Mouse (Mus musculus) hindbrain, embryonic 15.5 days (tissue): ENCODE results near the gene Gm26965. TPM values are rescaled to one million over a fixed set of nuclear protein-coding genes. Genes with fewer than 3 reads are reported as not detected.

Experiments used
- ATAC-seq: fragments of 200-750 bp; cut with Nextera tagmentation; 2 replicates; pipeline ENCODE4 v1.8.0; 2017; ENCODE audit warnings: low read depth, moderate number of reproducible peaks, moderate TSS enrichment; ENCODE audit not compliant: low FRiP score
- H3K27ac ChIP-seq: fragments of 300-500 bp; sonication (generic); replicated peaks from 2 replicates; pipeline ENCODE4 v1.5.1; 2015; ENCODE audit warnings: mild to moderate bottlenecking, inconsistent platforms
- H3K27me3 ChIP-seq: fragments of 300-500 bp; sonication (generic); 2 replicates; pipeline ENCODE4 v1.6.1; 2015; ENCODE audit warnings: control low read depth, inconsistent platforms
- H3K36me3 ChIP-seq: fragments of 300-500 bp; sonication (generic); 2 replicates; pipeline ENCODE4 v1.6.1; 2015; ENCODE audit warnings: control low read depth, inconsistent platforms
- H3K4me1 ChIP-seq: fragments of 300-500 bp; sonication (generic); replicated peaks from 2 replicates; pipeline ENCODE4 v1.6.1; 2015; ENCODE audit warnings: control low read depth, inconsistent platforms
- H3K4me2 ChIP-seq: fragments of 300-500 bp; sonication (generic); 2 replicates; pipeline ENCODE4 v1.6.1; 2015; ENCODE audit warnings: moderate library complexity, mild to moderate bottlenecking, inconsistent platforms
- H3K4me3 ChIP-seq: fragments of 300-500 bp; sonication (generic); 2 replicates; pipeline ENCODE4 v1.5.1; 2015; ENCODE audit warnings: mild to moderate bottlenecking, inconsistent platforms
- H3K9ac ChIP-seq: fragments of 300-500 bp; sonication (generic); 2 replicates; pipeline ENCODE4 v1.6.1; 2015; ENCODE audit warnings: inconsistent platforms
- H3K9me3 ChIP-seq: fragments of 300-500 bp; sonication (generic); 2 replicates; pipeline ENCODE4 v1.6.1; 2016; ENCODE audit warnings: control low read depth, inconsistent platforms
- WGBS: fragments of 180-500 bp; shearing (Covaris S2); methylation state at CpG from one replicate; pipeline ENCODE4 v1.1.7; 2015; 5-methylcytosine and 5-hydroxymethylcytosine counted together
- polyA plus RNA-seq: library from polyadenylated mRNA; unstranded; fragments of >200 nt; fragmentation: Nextera tagmentation; extraction: Ambion mirVana; gene quantifications from 2 replicates; pipeline ENCODE4 v1.2.1, GENCODE M21; 2015

The Gm26965 gene
- not detected in 2 replicates for polyA plus RNA-seq

DNA sequence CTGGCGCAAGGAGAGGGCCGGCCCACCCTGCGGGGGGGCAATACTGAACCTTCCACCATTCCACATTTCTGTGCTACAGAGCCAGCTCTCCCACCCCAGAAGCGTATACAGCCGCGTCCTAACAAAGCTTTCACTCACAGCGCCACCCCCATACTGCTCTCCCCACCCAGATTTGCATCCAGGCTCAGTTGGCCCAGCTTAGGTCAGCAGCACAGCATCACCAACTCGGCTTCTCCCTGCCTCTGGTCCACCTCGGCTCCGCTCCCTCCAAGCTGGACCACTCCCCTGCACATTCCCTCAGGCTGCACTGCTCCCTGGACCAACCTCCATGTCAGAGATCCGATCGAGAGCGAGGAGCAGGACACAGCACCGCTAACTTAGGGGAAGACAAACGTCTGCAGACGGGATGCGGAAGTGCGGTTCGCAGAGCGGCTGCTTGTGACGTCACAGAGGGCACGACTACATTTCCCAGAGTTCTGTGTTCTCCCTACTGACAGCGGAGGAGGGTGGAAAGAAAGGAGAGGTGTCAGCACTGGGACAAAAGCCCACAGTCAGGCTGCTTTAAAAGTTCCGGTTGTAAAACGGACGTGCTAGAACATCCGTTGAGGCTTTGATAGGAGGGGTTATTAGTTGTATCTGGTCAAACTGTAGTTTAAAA is at the start of gene Gm26965, which contains the start of gene Zfp87:
TSS of gene Gm26965 (minus strand) at position 399 of the 658 bp plus-strand sequence.
TSS of gene Zfp87 (minus strand) at position 425 of the 658 bp plus-strand sequence.
- Histone ChIP-seq H3K36me3 (peaks cover 6% of the 10 kb centered on the region), H3K27ac (peak within 1 kb of the TSS; percentile 79), H3K27me3 (no peaks in the 10 kb centered on the region), H3K4me1 (peaks cover 23% of the 10 kb centered on the region), H3K4me2 (peak within 1 kb of the TSS; percentile 95), H3K4me3 (peak within 1 kb of the TSS; percentile 63), H3K9me3 (no peaks in the 10 kb centered on the region), H3K9ac (peak within 1 kb of the TSS; percentile 62)
- WGBS: under 1% methylated on average over 27 of the region's 27 CpGs
- ATAC-seq: peak; percentile 99

DNA sequence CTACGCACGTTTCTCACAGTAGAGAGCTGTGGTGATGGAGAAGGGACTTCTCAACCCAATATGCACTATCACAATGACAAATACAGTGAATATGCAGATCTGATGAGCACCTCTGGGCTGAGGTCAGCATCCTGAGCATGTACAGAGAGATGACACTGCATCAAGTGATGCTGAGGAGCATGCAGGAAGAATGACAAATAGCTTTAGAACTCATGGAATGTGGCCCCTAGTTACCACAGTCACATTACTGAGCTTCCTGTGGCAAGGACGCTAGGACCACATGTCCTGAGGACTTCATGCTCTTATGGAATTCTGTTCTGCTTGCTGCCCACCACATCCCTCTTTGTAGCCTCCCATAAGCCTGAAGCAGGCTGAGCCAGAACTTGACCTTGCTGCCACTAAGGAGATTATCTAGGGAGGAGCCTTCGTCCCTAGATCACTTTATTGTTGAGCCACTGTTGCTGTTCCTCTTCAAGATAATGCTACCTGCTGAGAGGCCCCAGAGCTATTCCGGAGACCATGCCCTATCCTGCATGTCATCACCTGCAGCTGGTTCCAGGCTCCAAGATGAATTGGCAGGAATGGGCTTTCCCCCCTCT is 46.7 kb upstream of the Gm26965 start:
- Histone ChIP-seq H3K9me3 (no peaks in the 10 kb centered on the region), H3K4me1 (no peaks in the 10 kb centered on the region), H3K27ac (no peak overlapping the region), H3K9ac (no peak overlapping the region), H3K4me3 (no peak overlapping the region), H3K4me2 (no peak overlapping the region), H3K27me3 (no peaks in the 10 kb centered on the region), H3K36me3 (no peaks in the 10 kb centered on the region)
- no peak for ATAC-seq
- 79% methylated on average over 5 of the region's 5 CpGs for WGBS

DNA sequence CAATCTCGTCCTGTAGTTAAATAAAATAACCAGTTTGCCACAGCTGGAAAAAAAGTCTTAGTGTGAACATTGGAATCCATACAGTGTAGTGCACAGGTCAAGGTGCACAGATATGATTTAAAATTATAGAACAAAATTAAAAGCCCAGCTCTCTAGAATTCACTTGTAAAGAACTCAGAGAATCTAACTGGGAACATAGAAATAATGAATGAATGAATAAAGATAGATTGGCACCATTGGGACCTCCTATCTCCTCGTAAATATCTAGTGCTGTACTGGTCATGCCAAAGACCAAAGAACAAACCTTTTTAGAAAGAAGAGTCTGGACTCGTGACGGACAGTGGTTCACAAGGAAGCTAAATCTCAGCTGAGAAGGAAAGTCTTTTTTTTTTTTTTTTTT is 27.8 kb upstream of the Gm26965 start, which contains the start of gene Zfp748:
TSS of gene Zfp748 (minus strand) at position 101 of the 400 bp plus-strand sequence.
- H3K27me3 ChIP-seq: no peaks in the 10 kb centered on the region
- peak within 1 kb of the TSS; percentile 81 for H3K27ac ChIP-seq
- no peak for ATAC-seq
- H3K9me3 ChIP-seq: no peaks in the 10 kb centered on the region
- H3K4me3 ChIP-seq: peak within 1 kb of the TSS; percentile 69
- H3K9ac ChIP-seq: peak within 1 kb of the TSS; percentile 65
- peak within 1 kb of the TSS; percentile 64 for H3K4me2 ChIP-seq
- H3K36me3 ChIP-seq: no peaks in the 10 kb centered on the region
- WGBS: 78% methylated on average over 4 of the region's 4 CpGs
- peaks cover 19% of the 10 kb centered on the region for H3K4me1 ChIP-seq

DNA sequence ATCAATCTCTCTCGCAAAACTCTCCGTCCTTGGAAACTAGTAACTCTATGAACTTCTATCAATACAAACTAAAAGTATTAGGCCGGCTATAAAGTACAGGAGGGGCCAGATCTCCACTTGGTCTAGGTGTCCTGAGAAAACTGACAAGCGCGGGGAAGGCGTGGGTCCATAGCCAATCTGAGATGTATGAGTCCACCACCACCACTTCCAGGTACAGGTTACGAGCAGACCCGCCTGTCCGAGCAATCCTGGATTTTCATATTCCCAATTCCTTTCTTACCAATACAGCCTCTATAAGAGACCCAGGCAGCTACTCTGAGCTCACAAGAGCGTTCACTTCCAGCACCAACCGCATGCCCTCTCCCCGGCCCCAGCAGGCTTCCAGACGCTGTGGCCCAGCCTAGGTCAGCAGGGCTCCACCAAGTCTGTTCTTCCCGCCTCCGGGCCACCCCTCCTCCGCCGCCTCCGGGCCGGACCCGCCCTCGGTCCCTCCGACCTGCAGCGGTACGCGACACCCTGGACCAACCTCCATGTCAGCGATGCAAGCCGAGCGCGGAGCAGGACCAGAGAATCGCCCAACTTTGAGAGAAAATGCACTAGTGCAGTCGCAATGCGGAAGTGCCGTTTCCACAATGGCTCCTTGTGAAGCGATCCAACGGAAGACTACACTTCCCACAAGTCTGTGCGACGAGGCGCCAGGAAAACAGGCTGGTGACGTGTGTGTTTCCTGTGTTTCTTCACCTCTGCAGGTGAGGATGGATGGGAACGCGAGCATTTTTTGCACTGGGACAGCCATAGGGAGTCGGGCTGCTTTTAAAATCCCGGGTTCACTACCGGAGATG is 26.8 kb upstream of the Gm26965 start:
- H3K27ac ChIP-seq: peak overlapping the region; percentile 81
- peak overlapping the region; percentile 64 for H3K4me2 ChIP-seq
- peak overlapping the region; percentile 65 for H3K9ac ChIP-seq
- no peaks in the 10 kb centered on the region for H3K27me3 ChIP-seq
- 1% methylated on average over 44 of the region's 44 CpGs for WGBS
- peak; percentile 99 for ATAC-seq
- H3K4me3 ChIP-seq: peak overlapping the region; percentile 69
- H3K4me1 ChIP-seq: peaks cover 19% of the 10 kb centered on the region
- H3K36me3 ChIP-seq: no peaks in the 10 kb centered on the region
- no peaks in the 10 kb centered on the region for H3K9me3 ChIP-seq

DNA sequence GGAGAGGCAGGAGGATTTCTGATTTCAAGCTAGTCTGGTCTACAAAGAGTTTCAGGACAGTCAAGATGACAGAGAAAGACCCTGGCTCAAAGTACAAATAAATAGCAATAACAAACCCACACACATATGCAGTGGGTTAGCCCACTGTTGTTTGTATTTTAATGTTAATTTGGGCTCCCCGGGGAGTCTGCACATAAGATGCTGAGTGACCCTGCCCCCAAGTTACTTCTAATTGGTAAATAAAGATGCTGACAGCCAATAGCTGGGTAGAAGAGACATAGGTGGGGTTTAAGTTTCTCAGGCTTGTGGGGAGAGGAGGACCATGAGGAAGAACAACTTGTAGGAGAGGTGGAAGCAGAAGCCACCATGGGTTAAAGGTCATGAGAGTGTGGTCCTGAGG is 20.0 kb upstream of the Gm26965 start:
- H3K27me3 ChIP-seq: no peaks in the 10 kb centered on the region
- ATAC-seq: no peak
- 92% methylated on average over 1 of the region's 1 CpGs for WGBS
- no peak overlapping the region for H3K4me3 ChIP-seq
- H3K4me2 ChIP-seq: no peak overlapping the region
- H3K9ac ChIP-seq: no peak overlapping the region
- peaks cover 4% of the 10 kb centered on the region for H3K9me3 ChIP-seq
- no peak overlapping the region for H3K27ac ChIP-seq
- peaks cover 40% of the 10 kb centered on the region for H3K36me3 ChIP-seq
- H3K4me1 ChIP-seq: peaks cover 6% of the 10 kb centered on the region; the same call in 1 of the 2 replicates

DNA sequence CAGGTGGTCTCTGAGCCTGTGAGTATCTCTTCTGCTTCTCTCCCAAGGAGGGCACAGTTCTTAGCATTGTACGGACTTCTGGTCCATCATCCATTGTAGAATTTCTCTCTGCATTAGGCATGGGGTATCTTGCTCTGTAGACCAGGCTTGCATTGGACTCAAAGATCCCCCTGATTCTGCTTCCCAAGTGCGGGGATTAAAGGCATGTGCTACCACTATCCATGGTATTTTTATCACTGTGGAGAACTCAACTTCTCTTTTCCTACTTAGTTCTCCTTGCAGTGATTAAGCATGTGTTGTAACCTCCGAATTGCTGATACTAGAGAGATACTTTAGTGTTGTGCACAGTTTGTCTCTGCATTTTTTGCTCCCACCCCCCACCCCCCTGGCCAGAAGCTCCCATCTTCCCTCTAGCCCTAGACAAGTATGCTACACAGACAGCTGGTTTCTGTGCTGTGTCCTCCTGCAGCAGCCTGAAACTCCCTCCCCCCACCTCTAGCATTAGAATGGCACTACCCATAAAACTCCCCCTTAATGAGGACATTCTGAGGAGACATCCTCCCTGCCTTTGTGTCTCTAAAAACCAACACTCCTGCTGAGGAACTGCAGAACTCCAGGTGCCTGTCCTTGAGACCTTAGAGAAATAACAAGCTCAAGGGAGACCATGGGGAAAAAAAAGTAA is 1.2 kb upstream of the Gm26965 start:
- WGBS: 85% methylated on average over 3 of the region's 3 CpGs
- no peak for ATAC-seq
- Histone ChIP-seq H3K4me2 (0 out of 2 replicates have a peak overlapping the region, but pooled peaks have one; percentile 95), H3K36me3 (no peaks in the 10 kb centered on the region), H3K9me3 (no peaks in the 10 kb centered on the region), H3K4me3 (no peak overlapping the region), H3K27me3 (no peaks in the 10 kb centered on the region), H3K27ac (no peak overlapping the region), H3K9ac (no peak overlapping the region), H3K4me1 (peaks cover 23% of the 10 kb centered on the region)

DNA sequence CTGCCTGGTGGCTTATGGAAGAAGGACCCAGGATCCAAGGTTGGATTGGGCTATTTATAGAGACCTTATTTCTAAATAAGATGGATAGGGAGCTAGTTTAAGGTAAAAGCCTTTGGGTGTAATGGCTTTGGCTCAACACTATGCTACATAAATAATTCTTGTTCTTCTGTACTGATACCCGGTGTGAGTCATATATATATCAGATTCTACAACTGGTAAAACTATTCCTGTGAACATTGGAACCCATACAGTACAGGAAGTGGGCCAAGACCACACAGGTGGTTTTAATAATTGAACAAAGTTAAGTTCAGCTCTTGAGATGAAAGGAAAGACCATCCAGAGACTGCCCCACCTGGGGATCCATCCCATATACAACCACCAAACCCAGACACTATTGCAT is 25.0 kb downstream of the Gm26965 start:
- H3K4me2 ChIP-seq: peak overlapping the region; percentile 84
- 93% methylated on average over 1 of the region's 1 CpGs for WGBS

DNA sequence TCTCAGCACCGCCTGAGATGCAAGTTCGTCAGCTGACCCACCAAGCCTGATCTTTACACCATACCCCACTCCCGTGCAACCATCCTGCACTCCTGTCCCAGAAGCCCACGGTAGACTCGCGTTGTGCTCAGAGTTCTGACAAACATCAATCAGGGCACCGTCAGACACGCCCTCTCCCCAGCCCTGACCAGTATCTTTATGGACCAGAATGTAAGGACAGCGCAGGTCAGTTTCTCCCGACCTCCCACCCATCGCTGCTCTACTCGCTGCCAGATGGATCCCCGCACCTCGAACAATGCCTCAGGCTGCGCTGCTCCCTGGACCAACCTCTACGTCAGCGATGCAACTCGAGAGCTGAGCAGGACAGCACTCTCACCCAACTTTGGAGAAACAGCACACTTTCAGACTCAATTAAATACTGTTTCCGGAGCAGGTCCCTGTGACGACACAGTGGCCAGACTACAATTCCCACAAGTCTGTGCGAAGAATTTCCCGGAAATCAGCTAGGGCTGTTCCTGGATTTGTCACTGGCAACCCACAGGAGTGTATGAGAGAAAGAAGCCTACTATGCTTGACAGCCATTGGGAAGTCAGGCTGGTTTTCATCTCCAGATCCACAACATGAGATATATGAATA is 25.7 kb downstream of the Gm26965 start, which contains the start of gene Zfp58:
TSS of gene Zfp58 (minus strand) at position 472 of the 636 bp plus-strand sequence.
- Histone ChIP-seq H3K4me2 (peak within 1 kb of the TSS; percentile 84), H3K4me3 (peak within 1 kb of the TSS; percentile 77), H3K27ac (peak within 1 kb of the TSS; percentile 54), H3K27me3 (no peaks in the 10 kb centered on the region), H3K9ac (peak within 1 kb of the TSS; percentile 58), H3K36me3 (peaks cover 13% of the 10 kb centered on the region), H3K9me3 (no peaks in the 10 kb centered on the region), H3K4me1 (peaks cover 10% of the 10 kb centered on the region)
- 1% methylated on average over 22 of the region's 22 CpGs for WGBS
- peak; percentile 97 for ATAC-seq

More for the DNA sequence above, 25.0 kb downstream of the Gm26965 start:
- H3K9ac ChIP-seq: no peak overlapping the region
- H3K36me3 ChIP-seq: peaks cover 7% of the 10 kb centered on the region
- H3K9me3 ChIP-seq: no peaks in the 10 kb centered on the region
- H3K4me1 ChIP-seq: peaks cover 10% of the 10 kb centered on the region
- ATAC-seq: peak; percentile 29
- no peak overlapping the region for H3K27ac ChIP-seq
- no peaks in the 10 kb centered on the region for H3K27me3 ChIP-seq
- H3K4me3 ChIP-seq: peak overlapping the region; percentile 77; the same call in 1 of the 2 replicates

DNA sequence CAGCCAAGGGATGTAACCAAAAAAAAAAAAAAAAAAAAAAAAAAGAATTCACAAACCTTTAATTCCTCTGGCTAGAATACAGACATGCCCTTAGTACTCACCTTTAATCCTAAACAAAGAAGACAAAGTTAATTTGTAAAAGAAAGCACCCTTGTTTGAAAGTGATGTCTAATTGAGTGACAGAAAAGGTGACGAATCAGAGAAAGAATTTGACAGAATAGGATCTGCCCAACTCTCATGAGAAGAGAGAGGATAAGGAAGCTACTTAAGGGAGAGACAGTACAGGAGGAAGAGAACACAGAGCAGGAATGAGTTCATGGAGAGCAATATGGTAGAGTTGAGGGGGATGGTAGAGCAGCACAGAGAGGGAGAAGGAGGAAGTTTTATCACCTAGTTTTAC is 30.3 kb downstream of the Gm26965 start:
- H3K9ac ChIP-seq: no peak overlapping the region
- H3K36me3 ChIP-seq: peaks cover 56% of the 10 kb centered on the region
- 97% methylated on average over 1 of the region's 1 CpGs for WGBS
- H3K4me2 ChIP-seq: no peak overlapping the region
- peaks cover 10% of the 10 kb centered on the region for H3K4me1 ChIP-seq
- peaks cover 16% of the 10 kb centered on the region for H3K9me3 ChIP-seq
- no peak for ATAC-seq
- H3K4me3 ChIP-seq: no peak overlapping the region
- H3K27me3 ChIP-seq: no peaks in the 10 kb centered on the region
- no peak overlapping the region for H3K27ac ChIP-seq

DNA sequence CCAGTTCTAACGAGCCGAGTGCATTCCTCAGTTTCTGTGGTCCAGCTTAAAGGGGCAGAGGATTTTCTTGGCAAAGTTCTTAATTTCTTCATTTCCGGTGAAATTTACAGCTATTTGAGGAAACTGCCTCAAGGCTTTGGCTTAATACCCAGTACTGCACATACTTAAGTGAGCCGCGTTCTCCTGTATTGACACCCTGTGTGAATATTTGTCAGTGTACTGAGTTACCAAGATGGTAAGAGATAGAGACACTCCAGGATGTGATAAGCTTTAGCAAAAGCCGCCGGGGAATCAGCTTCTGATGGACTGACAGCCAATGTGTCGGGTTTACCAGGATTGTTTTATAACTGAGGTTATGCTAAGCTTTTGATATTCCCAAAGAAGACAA is 41.5 kb downstream of the Gm26965 start:
- peak overlapping the region; percentile 65 for H3K9ac ChIP-seq
- peaks cover 19% of the 10 kb centered on the region for H3K36me3 ChIP-seq
- H3K9me3 ChIP-seq: no peaks in the 10 kb centered on the region
- H3K4me2 ChIP-seq: peak overlapping the region; percentile 79
- WGBS: 42% methylated on average over 8 of the region's 8 CpGs
- H3K27me3 ChIP-seq: no peaks in the 10 kb centered on the region
- H3K4me1 ChIP-seq: peaks cover 9% of the 10 kb centered on the region
- H3K4me3 ChIP-seq: peak overlapping the region; percentile 69
- peak; percentile 78 for ATAC-seq
- peak overlapping the region; percentile 60 for H3K27ac ChIP-seq
